Mouse (Mus musculus) megakaryocyte-erythroid progenitor cell, adult 5-6 weeks (primary cell): ENCODE data around the gene Ifi207. TPM values are rescaled to one million over a fixed set of nuclear protein-coding genes. Genes with fewer than 3 reads are reported as not detected.
"Not testable (repeated sequence)": the region's sequence is repeated elsewhere in the genome, so short reads cannot be mapped to it uniquely, and the experiment has no call there.

ENCODE experiments used
- ATAC-seq: replicated peaks from 2 replicates; pipeline ENCODE4 v1.8.0; 2016; ENCODE audit warnings: mild to moderate bottlenecking, inconsistent platforms; ENCODE audit not compliant: severe bottlenecking, poor library complexity, low FRiP score, low TSS enrichment
- total RNA-seq, 2 experiments: library from RNA; stranded (forward) in 1 of 2; stranded (reverse) in 1 of 2; fragments of 200-1000, 215-1000 nt in 1 of 2; fragments of >200 nt in 1 of 2; fragmentation: Nextera tagmentation in 1 of 2; gene quantifications; 2 replicates each; pipeline ENCODE4 v1.2.3; 2014 to 2017

Gene Ifi207
- total RNA-seq (2014; fragmentation: Nextera tagmentation) (0.17 TPM in 1 of 2 replicates, not detected in the other), total RNA-seq (2017) (0.11 and 0.42 TPM in 2 replicates)

- ATAC-seq = no peak
Measured at GRCm38 (mm10) chr1:173741656-173742055, at the start of gene Ifi207. Ifi207 (minus strand) TSS chr1:173741747.

- ATAC-seq = peak; percentile 59; the same call in 1 of the 2 replicates
Measured at GRCm38 (mm10) chr1:173773457-173773856, 31.9 kb upstream of the Ifi207 start.

- peak; percentile 80 for ATAC-seq
Measured at GRCm38 (mm10) chr1:173766848-173767617, 25.5 kb upstream of the Ifi207 start, which contains the start of gene Ifi204. Ifi204 (minus strand) TSS chr1:173766943.

- not testable (repeated sequence) for ATAC-seq
Measured at GRCm38 (mm10) chr1:173760032-173760431, 18.5 kb upstream of the Ifi207 start.

- ATAC-seq = no peak
Measured at GRCm38 (mm10) chr1:173742262-173742661, 715 bp upstream of the Ifi207 start.

- no peak for ATAC-seq
Measured at GRCm38 (mm10) chr1:173740537-173740936, 1.0 kb downstream of the Ifi207 start.

- no peak for ATAC-seq
Measured at GRCm38 (mm10) chr1:173736986-173737385, 4.6 kb downstream of the Ifi207 start.

GRCm38 (mm10) chr1:173735015-173735414 is 6.5 kb downstream of the Ifi207 start:
- not testable (repeated sequence) for ATAC-seq

- ATAC-seq = no peak
Measured at GRCm38 (mm10) chr1:173733219-173733618, 8.3 kb downstream of the Ifi207 start.

GRCm38 (mm10) chr1:173694270-173694669 is 47.3 kb downstream of the Ifi207 start:
- no peak for ATAC-seq

GRCm38 (mm10) chr1:173678605-173679004 is 62.9 kb downstream of the Ifi207 start:
- not testable (repeated sequence) for ATAC-seq

- ATAC-seq = not testable (repeated sequence)
Measured at GRCm38 (mm10) chr1:173673458-173674097, 68.0 kb downstream of the Ifi207 start, which contains the start of gene Ifi208. Ifi208 (plus strand) TSS chr1:173673675.

Other genes with a start within 250 kb of the Ifi207 start
- gene Ifi214, start 205.8 kb downstream of the Ifi207 start, total RNA-seq (2014; fragmentation: Nextera tagmentation) = 3.0 TPM in 1 of 2 replicates, not detected in the other
- 1.5 TPM in 1 of 2 replicates, not detected in the other for gene Ifi214, start 205.8 kb downstream of the Ifi207 start, total RNA-seq (2017)
- 4.0 and 6.9 TPM in 2 replicates for gene Ifi213, start 142.5 kb downstream of the Ifi207 start, total RNA-seq (2014; fragmentation: Nextera tagmentation)
- 1.0 TPM in 1 of 2 replicates, not detected in the other for gene Ifi213, start 142.5 kb downstream of the Ifi207 start, total RNA-seq (2017)
- gene Ifi209, start 110.8 kb downstream of the Ifi207 start, total RNA-seq (2014; fragmentation: Nextera tagmentation) = 4.0 and 8.4 TPM in 2 replicates
- 1.3 and 3.7 TPM in 2 replicates for gene Ifi209, start 110.8 kb downstream of the Ifi207 start, total RNA-seq (2017)
- gene Ifi208, start 68.1 kb downstream of the Ifi207 start, total RNA-seq (2014; fragmentation: Nextera tagmentation) = 0.49 and 0.57 TPM in 2 replicates
- gene Ifi208, start 68.1 kb downstream of the Ifi207 start, total RNA-seq (2017) = 0.66 TPM in 1 of 2 replicates, not detected in the other
- not detected in 2 replicates for gene Ifi204, start 25.2 kb upstream of the Ifi207 start, total RNA-seq (2014; fragmentation: Nextera tagmentation)
- gene Ifi204, start 25.2 kb upstream of the Ifi207 start, total RNA-seq (2017) = 0.75 and 1.7 TPM in 2 replicates
- not detected in 2 replicates for gene Ifi211, start 171.3 kb upstream of the Ifi207 start, total RNA-seq (2014; fragmentation: Nextera tagmentation)
- 2.6 and 4.1 TPM in 2 replicates for gene Ifi211, start 171.3 kb upstream of the Ifi207 start, total RNA-seq (2017)
- gene Mndal, start 200.7 kb upstream of the Ifi207 start, total RNA-seq (2014; fragmentation: Nextera tagmentation) = 39.2 and 48.4 TPM in 2 replicates
- gene Mndal, start 200.7 kb upstream of the Ifi207 start, total RNA-seq (2017) = 48.0 and 63.2 TPM in 2 replicates
- 21.6 and 24.5 TPM in 2 replicates for gene Ifi203, start 200.9 kb upstream of the Ifi207 start, total RNA-seq (2014; fragmentation: Nextera tagmentation)
- 9.5 and 28.7 TPM in 2 replicates for gene Ifi203, start 200.9 kb upstream of the Ifi207 start, total RNA-seq (2017)
- gene Ifi202b, start 241.0 kb upstream of the Ifi207 start, total RNA-seq (2014; fragmentation: Nextera tagmentation) = not detected in 2 replicates
- gene Ifi202b, start 241.0 kb upstream of the Ifi207 start, total RNA-seq (2017) = not detected in 2 replicates